Comparison of ENCODE assay signal across 8 mouse cellular contexts in genomic region chrX:170009016-170009750, GRCm38 (mm10). TPM values are rescaled to one million over a fixed set of nuclear protein-coding genes. Genes with fewer than 3 reads are reported as not detected.
A peak's percentile ranks its signal among the peaks of the same experiment; 100 is the strongest.
DNase-seq lines count a peak whose midpoint lies in the region; ATAC-seq and TF ChIP-seq lines count a peak whose summit lies in the region.
"Not testable (repeated sequence)": the region's sequence is repeated elsewhere in the genome, so short reads cannot be mapped to it uniquely, and the experiment has no call there.

Gene Gm21887, plus strand, starts transcription at chrX:170009659.

- H3K4me2 ChIP-seq in hindbrain, embryonic 16.5 days (ENCODE audit: low read length): peak within 1 kb of the TSS; percentile 32

- intact Hi-C loops in gastrocnemius, adult 2 months (cut with DNase I); left cerebral cortex, adult 2 months (cut with DNase I): not testable (repeated sequence)

- peaks cover 11% of the 10 kb centered on the region for H3K36me3 ChIP-seq in hindbrain, embryonic 16.5 days (ENCODE audit: control insufficient read depth, insufficient read depth, low read length)

- peak within 1 kb of the TSS; percentile 90 for H3K27ac ChIP-seq in gastrocnemius, adult 2 months
- peak within 1 kb of the TSS; percentile 72 for H3K27ac ChIP-seq in hindbrain, embryonic 16.5 days (ENCODE audit: low read depth, low read length)
- peak within 1 kb of the TSS; percentile 79 for H3K27ac ChIP-seq in left cerebral cortex, adult 2 months

- H3K27me3 ChIP-seq in hindbrain, embryonic 16.5 days (replicated peaks; ENCODE audit: control insufficient read depth, insufficient read depth, low read length): not testable (repeated sequence)

- WGBS in hindbrain, embryonic 16.5 days: 62% methylated on average over 116 of the region's 118 CpGs

- peak within 1 kb of the TSS; percentile 62 for H3K9ac ChIP-seq in hindbrain, embryonic 16.5 days (ENCODE audit: low read depth, low read length)

- DNase-seq in ZHBTc4 (ENCODE audit: low read depth, low spot score): peak; percentile 100
- peak; percentile 97 to 100 for DNase-seq in cerebellum, postnatal 4 days (ENCODE audit: low spot score in 2 of 2)
- DNase-seq in gastrocnemius, adult 2 months: peak; percentile 100
- peak; percentile 100 for DNase-seq in left cerebral cortex, adult 2 months (ENCODE audit: extremely low spot score in 1 of 2, low spot score in 2 of 2)
- peak; percentile 94 to 97 for DNase-seq in right cerebral cortex, adult 2 months (ENCODE audit: low spot score in 2 of 2)
- peak; percentile 98 for DNase-seq in urinary bladder, postnatal 10 days (ENCODE audit: low spot score)

- TF ChIP-seq CTCF in gastrocnemius, adult 2 months (IDR thresholded peaks at IDR 0.05); left cerebral cortex, adult 2 months (IDR thresholded peaks at IDR 0.05): not testable (repeated sequence)

- peak within 1 kb of the TSS; percentile 73 for H3K4me3 ChIP-seq in gastrocnemius, adult 2 months
- H3K4me3 ChIP-seq in hindbrain, embryonic 16.5 days (ENCODE audit: low read length): peak within 1 kb of the TSS; percentile 44
- peak within 1 kb of the TSS; percentile 56 for H3K4me3 ChIP-seq in left cerebral cortex, adult 2 months

- H3K4me1 ChIP-seq in hindbrain, embryonic 16.5 days (ENCODE audit: control insufficient read depth, insufficient read depth, low read depth, low read length): not testable (repeated sequence)

- ATAC-seq in hindbrain, embryonic 16.5 days: peak; percentile 85
- ATAC-seq in megakaryocyte, adult 5-6 weeks (ENCODE audit: poor library complexity, severe bottlenecking): peak; percentile 60

- H3K9me3 ChIP-seq in hindbrain, embryonic 16.5 days (ENCODE audit: control insufficient read depth, low read length): peaks cover 23% of the 10 kb centered on the region

RNA-seq across cellular contexts. Expression of gene Gm21887, which starts in this region (rescaled TPM):
- 10 to 100 TPM; 25.3 to 29.1 TPM for total RNA-seq in gastrocnemius, adult 2 months (2021)
- polyA plus RNA-seq in hindbrain, embryonic 16.5 days (2015; fragmentation: Nextera tagmentation; extraction: Ambion mirVana): 91.3 and 180 TPM in 2 replicates
- total RNA-seq in left cerebral cortex, adult 2 months (2021): 100 to 1,000 TPM; 190 to 207 TPM
- total RNA-seq in megakaryocyte, adult 5-6 weeks (2015): 28.5 and 29.2 TPM in 2 replicates
- total RNA-seq in megakaryocyte, adult 5-6 weeks (2017): 38.0 and 59.3 TPM in 2 replicates

Comparison
In these comparisons a context has a peak if more than half of its experiments do, and no peak if none do; other contexts are left out.
1. Peak in every context shown above with its lines: DNase-seq, ATAC-seq, H3K4me3 ChIP-seq and H3K27ac ChIP-seq.